Mouse (Mus musculus) liver, embryonic 14.5 days (tissue): ENCODE data around the gene Dab2. TPM values are rescaled to one million over a fixed set of nuclear protein-coding genes. Genes with fewer than 3 reads are reported as not detected.

ENCODE experiments used
- ATAC-seq: fragments of 200-750 bp; cut with Nextera tagmentation; 2 replicates; pipeline ENCODE4 v1.8.0; 2017; ENCODE audit warnings: moderate number of reproducible peaks, mild to moderate bottlenecking, moderate library complexity; ENCODE audit not compliant: insufficient read depth
- DNase-seq, 3 experiments: peaks; one replicate each; pipeline ENCODE4 v3.0.0-alpha.2; 2012 to 2013; ENCODE audit warnings: low read depth in 3 of 3, low spot score in 3 of 3
- H3K27ac ChIP-seq: fragments of 300-500 bp; sonication (generic); 2 replicates; pipeline ENCODE4 v1.5.1; 2014; ENCODE audit warnings: moderate library complexity, mild to moderate bottlenecking, control low read depth, inconsistent platforms
- H3K27me3 ChIP-seq: fragments of 300-500 bp; sonication (generic); 2 replicates; pipeline ENCODE4 v1.6.1; 2014; ENCODE audit warnings: mild to moderate bottlenecking, low read length, moderate library complexity; ENCODE audit not compliant: control insufficient read depth, insufficient read depth
- H3K36me3 ChIP-seq: fragments of 300-500 bp; sonication (generic); replicated peaks from 2 replicates; pipeline ENCODE4 v1.6.1; 2014; ENCODE audit warnings: low read depth; ENCODE audit not compliant: control insufficient read depth, insufficient read depth
- H3K4me1 ChIP-seq, 2 experiments: fragments of 200-500 bp in 1 of 2; fragments of 300-500 bp in 1 of 2; sonication (generic) in 1 of 2; replicated peaks; 2 replicates each; pipeline ENCODE4 v1.6.1; 2012 to 2014; ENCODE audit warnings: antibody characterized with exemption in 1 of 2, inconsistent platforms in 1 of 2, low read length in 1 of 2; ENCODE audit not compliant: control insufficient read depth in 2 of 2, insufficient read depth in 2 of 2
- H3K4me2 ChIP-seq: fragments of 300-500 bp; sonication (generic); 2 replicates; pipeline ENCODE4 v1.6.1; 2014; ENCODE audit warnings: low read depth, mild to moderate bottlenecking, control low read depth, moderate library complexity
- H3K4me3 ChIP-seq, 2 experiments: fragments of 200-500 bp in 1 of 2; fragments of 300-500 bp in 1 of 2; sonication (generic) in 1 of 2; 2 replicates each; pipeline ENCODE4 v1.5.1; 2012 to 2014; ENCODE audit warnings: low read depth in 2 of 2, low read length in 2 of 2, mild to moderate bottlenecking in 2 of 2, control low read depth in 1 of 2, inconsistent platforms in 1 of 2, moderate library complexity in 1 of 2; ENCODE audit not compliant: insufficient read depth in 1 of 2
- H3K9ac ChIP-seq: fragments of 300-500 bp; sonication (generic); replicated peaks from 2 replicates; pipeline ENCODE4 v1.6.1; 2014; ENCODE audit warnings: mild to moderate bottlenecking, control low read depth, moderate library complexity
- H3K9me3 ChIP-seq: fragments of 300-500 bp; sonication (generic); 2 replicates; pipeline ENCODE4 v1.6.1; 2016; ENCODE audit warnings: low read length, mixed read lengths; ENCODE audit not compliant: control insufficient read depth
- CTCF ChIP-seq: IDR thresholded peaks from 2 replicates; pipeline ENCODE4 v1.5.1; 2016; ENCODE audit warnings: antibody characterized with exemption, low read depth, control low read depth
- EP300 ChIP-seq: IDR thresholded peaks from 2 replicates; pipeline ENCODE4 v1.6.1; 2016; ENCODE audit warnings: antibody characterized with exemption, low read depth
- WGBS: fragments of 180-500 bp; shearing (Covaris S2); extraction: QIAGEN DNeasy Blood & Tissue Kit; methylation state at CpG from one replicate; pipeline ENCODE4 v1.1.7; 2014; ENCODE audit not compliant: insufficient replicate concordance; 5-methylcytosine and 5-hydroxymethylcytosine counted together
- polyA plus RNA-seq, 2 experiments: library from polyadenylated mRNA; depleted of rRNA in 1 of 2; stranded (reverse) in 1 of 2; unstranded in 1 of 2; fragments of >200 nt; fragmentation: Nextera tagmentation in 1 of 2; extraction: Ambion mirVana in 1 of 2; gene quantifications; 2 replicates each; pipeline versions ENCODE4 v1.2.1 to v1.2.3; 2012 to 2014

Gene Dab2
- polyA plus RNA-seq, 2 experiments = 7.5 to 9.5 TPM

DNA sequence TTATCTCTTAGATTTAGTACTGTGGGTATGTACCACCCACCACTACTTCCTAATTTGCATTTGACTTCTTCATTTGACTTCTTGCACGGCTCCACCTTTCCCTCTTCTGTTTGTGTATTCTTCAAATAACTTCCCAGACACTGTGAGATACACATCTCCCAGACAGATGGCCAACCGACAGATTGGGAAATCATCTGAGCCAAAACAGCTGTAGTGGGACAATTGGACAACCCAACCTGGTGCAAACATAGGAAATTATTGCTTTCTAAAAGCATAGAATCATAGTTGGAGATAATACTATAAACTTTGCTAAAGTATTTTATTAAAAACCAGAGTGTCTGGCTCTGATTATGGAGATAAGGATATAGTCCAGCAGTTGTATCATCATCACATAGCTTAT is 3.5 kb upstream of the Dab2 start:
- Histone ChIP-seq H3K4me1 (no peaks in the 10 kb centered on the region), H3K27ac (no peak overlapping the region), H3K36me3 (no peaks in the 10 kb centered on the region), H3K9me3 (no peaks in the 10 kb centered on the region), H3K4me2 (no peak overlapping the region), H3K9ac (no peak overlapping the region), H3K4me3 (no peak overlapping the region), H3K27me3 (no peaks in the 10 kb centered on the region)
- ATAC-seq = no peak
- TF ChIP-seq CTCF (no peak), EP300 (no peak)
- no peak for DNase-seq
- 33% methylated on average over 2 of the region's 2 CpGs for WGBS

- DNase-seq (no peak), ATAC-seq (no peak)
- Histone ChIP-seq H3K9me3 (no peaks in the 10 kb centered on the region), H3K9ac (no peak overlapping the region), H3K4me1 (no peaks in the 10 kb centered on the region), H3K4me3 (no peak overlapping the region), H3K36me3 (no peaks in the 10 kb centered on the region), H3K4me2 (no peak overlapping the region), H3K27me3 (no peaks in the 10 kb centered on the region), H3K27ac (no peak overlapping the region)
- TF ChIP-seq CTCF (no peak), EP300 (no peak)
- WGBS = 63% methylated on average over 3 of the region's 3 CpGs
Measured at GRCm38 (mm10) chr15:6298726-6299125, 862 bp upstream of the Dab2 start.

DNA sequence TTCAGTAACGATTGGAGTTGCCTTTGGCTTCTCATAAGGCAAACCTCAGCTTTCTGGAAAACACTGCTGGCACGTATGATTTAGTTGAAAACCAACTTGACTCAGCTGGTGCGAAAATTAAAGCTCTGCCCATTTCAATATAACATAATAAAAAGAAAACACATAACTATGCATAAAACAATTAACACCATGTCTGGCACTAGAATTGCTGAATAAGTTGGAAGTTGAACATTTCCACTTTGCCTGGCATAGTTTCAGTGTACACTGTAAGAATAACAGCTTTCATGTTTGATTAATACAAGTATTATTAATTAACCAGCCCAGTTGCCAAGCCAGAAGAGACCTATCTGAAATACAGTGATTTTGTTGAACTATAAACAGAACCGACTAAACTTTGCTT is 2.6 kb downstream of the Dab2 start:
- no peak for TF ChIP-seq EP300
- TF ChIP-seq CTCF = no peak
- Histone ChIP-seq H3K4me2 (no peak overlapping the region), H3K27me3 (no peaks in the 10 kb centered on the region), H3K36me3 (no peaks in the 10 kb centered on the region), H3K4me1 (no peaks in the 10 kb centered on the region), H3K4me3 (no peak overlapping the region), H3K27ac (no peak overlapping the region), H3K9ac (no peak overlapping the region), H3K9me3 (no peaks in the 10 kb centered on the region)
- no peak for ATAC-seq
- no peak for DNase-seq
- 62% methylated on average over 4 of the region's 4 CpGs for WGBS

DNA sequence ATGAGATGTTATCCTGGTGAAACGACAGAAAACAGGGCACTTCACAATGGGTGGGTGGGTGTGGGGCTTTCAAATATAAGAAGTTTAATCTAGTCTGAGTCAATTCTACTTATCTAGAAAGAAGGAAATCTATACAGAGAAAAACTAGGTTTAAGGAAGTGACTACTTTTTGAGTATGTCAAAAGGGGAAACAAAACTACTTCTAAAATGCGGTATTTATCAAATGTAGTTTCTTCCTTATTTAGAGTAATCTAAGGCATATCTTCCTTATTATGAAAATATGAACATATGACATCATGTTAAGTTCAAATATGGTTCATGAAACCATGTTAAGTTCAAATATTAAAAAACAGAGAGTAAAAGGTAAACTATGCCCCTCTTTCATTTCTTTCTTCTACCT is 4.2 kb downstream of the Dab2 start:
- DNase-seq = peak in 1 of 3 experiments; percentile 2
- WGBS = 47% methylated on average over 2 of the region's 2 CpGs

GRCm38 (mm10) chr15:6309633-6310032 is 10.0 kb downstream of the Dab2 start:
- TF ChIP-seq EP300 (no peak), CTCF (no peak)
- Histone ChIP-seq H3K9me3 (no peaks in the 10 kb centered on the region), H3K27ac (no peak overlapping the region), H3K36me3 (no peaks in the 10 kb centered on the region), H3K4me2 (no peak overlapping the region), H3K4me1 (no peaks in the 10 kb centered on the region), H3K9ac (no peak overlapping the region), H3K4me3 (no peak overlapping the region), H3K27me3 (no peaks in the 10 kb centered on the region)
- DNase-seq (no peak), ATAC-seq (no peak)
- 50% methylated on average over 3 of the region's 3 CpGs for WGBS

More for the DNA sequence above, 4.2 kb downstream of the Dab2 start:
- TF ChIP-seq EP300 = no peak
- no peak for TF ChIP-seq CTCF
- Histone ChIP-seq H3K9me3 (no peaks in the 10 kb centered on the region), H3K27ac (no peak overlapping the region), H3K4me1 (no peaks in the 10 kb centered on the region), H3K27me3 (no peaks in the 10 kb centered on the region), H3K4me2 (no peak overlapping the region), H3K4me3 (no peak overlapping the region), H3K36me3 (no peaks in the 10 kb centered on the region), H3K9ac (no peak overlapping the region)
- no peak for ATAC-seq
